Mouse (Mus musculus): ENCODE measurements around the gene E330034G19Rik.

E330034G19Rik gene

GRCm38 (mm10) chr14:24358295-24358951 lies 65.4 kb downstream of the E330034G19Rik start:
- no peak for DNase-seq (ENCODE audit: low spot score)

Measured in layer of hippocampus, adult 9-10 months (tissue).